Mouse (Mus musculus): Measurements from ENCODE around the gene Necab3. TPM values are rescaled to one million over a fixed set of nuclear protein-coding genes. Genes with fewer than 3 reads are reported as not detected.

The Necab3 gene
- polyA plus RNA-seq, 1 experiment: 3.2 TPM

DNA sequence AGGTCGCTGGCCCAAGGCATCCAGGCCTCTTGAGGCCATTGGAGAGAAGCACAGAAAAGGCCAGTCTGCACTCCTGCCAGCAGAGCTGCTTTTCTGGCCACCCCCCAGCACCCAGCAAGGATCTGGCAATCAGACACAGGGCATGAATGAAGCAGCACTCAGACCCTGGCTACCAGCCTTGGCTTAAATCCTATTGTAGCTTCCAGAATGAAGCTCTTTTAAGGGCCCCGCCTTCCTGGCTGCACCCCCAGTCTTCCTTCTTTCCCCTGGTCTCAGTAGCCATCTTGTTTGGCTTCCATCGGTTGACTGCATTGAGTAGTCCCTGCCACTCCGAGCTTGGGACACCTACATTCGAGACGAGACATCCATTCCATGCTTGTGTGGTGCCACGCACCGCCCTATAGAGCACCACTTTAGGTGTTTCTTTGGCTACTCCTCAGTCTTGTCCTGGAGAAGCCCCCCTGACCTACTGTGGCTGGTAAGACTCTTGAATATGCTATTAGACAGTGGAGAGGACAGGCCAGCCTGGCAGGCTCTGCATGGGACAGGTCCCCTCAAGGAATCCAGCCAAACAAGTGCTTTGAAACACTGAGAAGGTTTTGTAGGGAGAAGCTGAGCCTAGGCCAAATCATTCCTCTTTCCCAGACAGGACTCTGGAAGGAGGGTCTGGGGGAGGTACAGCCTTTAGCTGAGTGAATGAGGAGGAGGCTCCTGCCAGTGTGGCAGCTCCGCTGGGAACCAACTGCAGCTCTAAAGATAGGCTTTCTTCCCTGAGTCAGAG lies 14.9 kb downstream of the Necab3 start:
- DNase-seq (ENCODE audit: low read depth): no peak

- DNase-seq (ENCODE audit: low read depth): no peak
Observed at GRCm38 (mm10) chr2:154541630-154542029, 17.1 kb downstream of the Necab3 start.

DNA sequence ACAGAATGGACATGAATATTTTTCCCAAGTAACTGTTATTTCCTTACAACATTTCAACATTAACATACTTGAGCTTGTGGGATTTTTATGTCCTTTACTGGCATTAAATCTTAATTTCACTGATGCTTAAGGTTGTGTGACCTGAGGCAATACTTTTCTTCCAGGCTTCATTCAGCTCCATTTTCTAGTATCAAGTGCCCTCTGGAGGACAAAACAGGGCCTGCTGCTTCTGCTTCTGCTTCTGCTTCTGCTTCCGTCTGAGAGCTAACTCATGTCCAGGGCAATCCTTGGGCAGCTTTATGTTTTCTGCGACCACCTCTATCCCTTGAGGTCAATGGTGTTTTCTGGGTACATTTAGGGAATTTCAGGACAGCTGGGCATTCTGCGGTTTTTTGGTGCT lies 19.0 kb downstream of the Necab3 start:
- DNase-seq (ENCODE audit: low read depth): no peak

DNA sequence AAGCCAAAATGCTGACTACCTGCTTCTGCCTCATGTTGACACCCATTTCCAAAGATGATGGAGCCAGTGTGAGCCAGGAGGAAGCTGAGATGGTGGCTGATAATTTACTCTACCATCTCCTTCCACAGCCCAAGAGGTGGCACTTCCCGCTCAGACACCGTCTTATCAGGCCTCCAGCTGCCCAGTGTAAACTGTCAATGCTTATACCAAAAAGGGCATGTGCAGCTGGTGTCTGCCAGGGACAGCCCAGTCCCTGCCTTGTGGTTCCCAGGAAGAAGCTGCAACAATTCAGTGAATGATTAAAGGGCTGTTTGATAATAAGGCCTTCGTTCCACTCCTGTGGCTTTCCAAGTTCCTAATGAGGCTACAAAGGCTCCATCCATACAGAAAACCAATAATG lies 20.0 kb downstream of the Necab3 start:
- DNase-seq (ENCODE audit: low read depth): no peak

DNA sequence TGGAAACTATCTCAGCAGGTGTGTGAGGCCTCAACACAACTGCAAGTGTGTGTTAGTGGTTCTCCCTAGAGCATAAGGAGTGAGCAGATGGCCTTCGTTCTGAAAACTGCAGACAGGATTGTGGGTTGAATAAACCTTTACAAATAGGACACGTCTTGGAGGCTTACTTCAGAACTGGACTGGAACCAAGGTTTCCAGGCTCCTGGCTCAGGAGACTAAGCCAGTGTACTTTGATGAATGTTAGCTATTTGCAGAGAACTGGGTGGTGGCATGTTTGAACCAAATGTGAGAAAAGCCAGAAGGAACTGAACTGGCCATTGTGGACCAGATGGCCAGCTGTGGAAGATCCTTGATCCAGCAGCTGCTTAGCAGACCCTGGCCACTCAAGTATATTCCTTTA lies 20.4 kb downstream of the Necab3 start:
- no peak for DNase-seq (ENCODE audit: low read depth)

- no peak for DNase-seq (ENCODE audit: low read depth)
Observed at GRCm38 (mm10) chr2:154534704-154535270, 23.9 kb downstream of the Necab3 start.

GRCm38 (mm10) chr2:154532888-154533287 lies 25.8 kb downstream of the Necab3 start:
- no peak for DNase-seq (ENCODE audit: low read depth)

GRCm38 (mm10) chr2:154526531-154526930 lies 32.2 kb downstream of the Necab3 start:
- DNase-seq (ENCODE audit: low read depth): no peak

DNA sequence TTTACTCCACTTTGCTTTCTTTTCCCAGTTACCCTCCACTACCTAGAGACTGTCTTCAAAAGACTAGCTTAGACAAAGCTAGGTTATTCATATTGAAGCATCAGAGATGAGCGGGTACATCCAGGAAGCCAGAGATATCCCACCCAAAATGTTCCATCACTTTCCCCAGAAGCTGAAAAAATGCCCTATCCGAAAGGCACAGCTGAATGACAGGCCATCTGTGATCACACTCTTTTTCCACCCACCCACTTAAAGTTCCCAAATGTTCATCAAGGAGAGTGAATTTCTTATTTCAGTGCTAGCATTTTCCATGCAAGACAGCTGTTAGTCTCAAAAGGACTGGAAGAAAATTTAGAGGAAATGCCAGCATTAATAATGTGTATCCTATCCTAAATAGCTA lies 33.4 kb downstream of the Necab3 start:
- no peak for DNase-seq (ENCODE audit: low read depth)

DNA sequence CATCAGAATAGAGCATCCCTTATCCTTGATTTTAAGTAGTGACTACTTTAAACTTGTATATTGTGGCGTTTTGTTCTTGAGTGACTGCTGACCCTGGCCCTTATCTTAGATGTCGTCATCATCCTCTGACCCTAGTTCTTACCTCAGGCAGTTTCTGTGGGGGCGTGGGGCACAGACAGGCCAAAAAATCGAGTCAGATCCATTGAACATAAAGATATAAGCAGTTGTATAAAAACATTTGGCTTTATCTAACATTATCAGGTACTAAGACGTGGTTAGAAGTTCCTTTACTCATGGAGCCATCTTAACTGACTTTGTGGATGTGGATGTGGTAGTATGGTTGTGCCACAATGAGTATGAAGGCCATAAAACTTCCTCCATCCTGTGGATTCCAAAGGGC lies 36.4 kb downstream of the Necab3 start:
- DNase-seq (ENCODE audit: low read depth): no peak

- no peak for DNase-seq (ENCODE audit: low read depth)
Observed at GRCm38 (mm10) chr2:154521449-154521848, 37.2 kb downstream of the Necab3 start.

GRCm38 (mm10) chr2:154517424-154517823 lies 41.3 kb downstream of the Necab3 start:
- DNase-seq (ENCODE audit: low read depth): no peak

DNA sequence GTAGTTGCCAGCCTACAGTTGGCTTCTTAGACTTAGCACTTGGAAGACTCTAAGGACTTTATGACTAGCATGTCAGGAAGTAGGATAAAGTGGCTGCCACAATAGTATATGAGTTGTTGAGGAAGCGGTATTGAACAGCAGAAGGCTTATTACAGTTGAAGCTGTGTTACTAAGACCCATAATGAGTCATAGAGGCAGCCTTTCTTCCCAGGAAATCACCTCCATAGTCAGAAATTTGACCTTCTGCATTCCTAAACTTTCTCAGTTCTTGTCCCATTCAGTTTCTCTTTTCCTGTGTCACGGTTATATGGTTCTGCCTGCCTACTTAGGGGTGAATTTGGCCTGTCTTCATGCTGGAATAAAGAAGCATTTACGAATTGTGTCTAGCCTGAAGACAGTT lies 41.7 kb downstream of the Necab3 start:
- DNase-seq (ENCODE audit: low read depth): no peak

GRCm38 (mm10) chr2:154510141-154510540 lies 48.5 kb downstream of the Necab3 start:
- no peak for DNase-seq (ENCODE audit: low read depth)

- DNase-seq (ENCODE audit: low read depth): no peak
Observed at GRCm38 (mm10) chr2:154508450-154508849, 50.2 kb downstream of the Necab3 start.

DNA sequence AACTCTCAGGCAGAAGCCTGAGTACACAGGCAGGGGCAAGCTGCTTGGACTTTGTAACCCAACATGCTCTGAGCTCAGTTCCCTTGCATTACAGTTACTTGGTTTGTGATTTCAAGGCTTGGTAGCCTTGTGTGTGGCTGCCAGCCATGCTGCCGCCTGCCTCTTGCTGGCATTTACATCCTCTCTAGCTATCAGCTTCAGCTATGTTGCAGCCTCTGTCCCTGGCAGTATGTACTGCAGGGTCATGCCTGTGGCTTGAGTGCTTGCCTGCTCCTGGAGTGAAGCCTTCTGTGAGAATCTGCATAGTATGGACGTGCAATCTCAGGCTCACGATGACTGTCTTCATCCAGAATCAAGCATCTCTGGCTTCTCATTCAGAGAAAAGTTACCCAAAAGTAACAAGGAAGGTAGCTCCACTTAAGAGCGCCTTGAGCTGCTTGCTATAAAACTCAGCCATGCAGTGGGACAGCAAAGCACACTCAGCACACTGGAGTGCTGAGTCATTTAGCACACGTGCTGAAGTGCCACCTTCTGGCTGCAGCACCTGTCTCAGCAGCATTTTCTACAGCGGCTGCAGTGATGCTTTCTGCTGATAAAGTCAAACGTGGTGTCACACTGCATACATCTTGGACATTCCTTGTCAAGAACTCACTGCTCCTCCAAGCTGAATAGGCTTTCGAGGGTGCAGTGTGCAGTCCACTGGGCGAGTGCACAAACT lies 51.0 kb downstream of the Necab3 start:
- DNase-seq (ENCODE audit: low read depth): no peak

GRCm38 (mm10) chr2:154507076-154507475 lies 51.6 kb downstream of the Necab3 start:
- no peak for DNase-seq (ENCODE audit: low read depth)

DNA sequence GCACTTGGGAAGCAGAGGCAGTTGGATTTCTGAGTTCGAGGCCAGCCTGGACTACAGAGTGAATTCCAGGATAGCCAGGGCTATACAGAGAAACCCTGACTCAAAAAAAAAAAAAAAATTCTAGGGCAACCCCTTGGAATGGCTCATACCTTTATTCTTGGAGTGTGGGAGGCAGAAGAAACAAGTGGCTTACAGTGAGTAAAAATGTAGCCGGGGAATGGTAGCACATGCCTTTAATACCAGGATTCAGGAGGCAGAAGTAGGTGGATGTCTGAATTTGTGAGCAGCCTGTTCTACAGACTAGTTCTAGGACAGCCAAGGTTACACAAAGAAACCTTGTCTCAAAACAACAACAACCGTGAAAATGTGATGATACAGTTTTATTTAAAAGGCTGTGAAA lies 57.9 kb downstream of the Necab3 start:
- no peak for DNase-seq (ENCODE audit: low read depth)

- no peak for DNase-seq (ENCODE audit: low read depth)
Observed at GRCm38 (mm10) chr2:154499717-154500247, 58.9 kb downstream of the Necab3 start.

DNA sequence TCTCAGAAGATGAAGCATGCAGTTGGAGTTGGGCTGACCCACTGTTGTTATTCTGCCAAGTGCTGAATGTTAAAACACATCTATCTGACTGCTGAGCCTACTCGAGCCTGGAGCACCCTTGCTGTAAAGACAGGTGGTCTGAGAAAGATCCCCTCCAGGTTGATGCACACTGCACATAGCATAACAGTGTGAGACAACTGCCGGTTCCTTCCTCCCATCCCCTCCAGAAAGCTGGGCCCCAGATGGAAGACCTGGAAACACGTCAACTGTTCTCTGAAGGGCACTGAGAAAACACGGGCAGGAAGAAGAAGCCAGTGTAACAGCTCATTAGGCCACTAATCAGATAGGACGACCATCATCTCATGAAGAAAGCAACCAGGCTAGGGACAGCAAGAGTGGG lies 60.1 kb downstream of the Necab3 start:
- DNase-seq (ENCODE audit: low read depth): no peak

- no peak for DNase-seq (ENCODE audit: low read depth)
Observed at GRCm38 (mm10) chr2:154495021-154495420, 63.7 kb downstream of the Necab3 start.
